Mouse (Mus musculus) lung, postnatal 0 days (tissue): ENCODE measurements around the gene Nr5a1.

Experiments
- CTCF ChIP-seq: IDR thresholded peaks from 2 replicates; pipeline ENCODE4 v1.5.1; 2016; ENCODE audit warnings: antibody characterized with exemption, mild to moderate bottlenecking
- EP300 ChIP-seq: IDR thresholded peaks from 2 replicates; pipeline ENCODE4 v1.6.1; 2016; ENCODE audit warnings: antibody characterized with exemption, mild to moderate bottlenecking, control low read depth

DNA sequence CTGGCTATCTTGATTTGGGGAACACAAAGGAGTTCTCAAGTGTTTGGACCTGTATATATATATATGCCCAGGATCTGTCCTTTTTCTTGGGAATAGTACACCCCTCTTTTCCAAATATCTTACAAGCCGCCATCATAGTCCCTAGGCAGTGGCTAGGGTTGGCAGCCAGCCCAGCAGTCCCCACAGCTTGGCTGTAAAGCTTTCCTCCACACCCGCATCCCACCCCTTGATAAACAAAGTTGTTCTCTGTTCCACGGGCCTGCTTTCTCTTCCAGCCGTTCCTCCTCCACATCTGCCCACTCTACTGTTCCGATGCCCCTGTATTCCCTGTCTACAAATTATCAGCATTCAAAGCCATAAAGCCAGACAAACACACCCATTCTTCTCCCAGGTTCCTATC is 20.4 kb upstream of the Nr5a1 start:
- TF ChIP-seq CTCF (no peak), EP300 (no peak)
